Mouse (Mus musculus) lung, embryonic 15.5 days (tissue): ENCODE measurements at regions not wholly inside any gene's neighbourhood (a gene's known extent, or its start where the extent isn't known, plus 50 kb on each side); places are given as distances from the start of the nearest gene placed in this dataset.
"Not testable (repeated sequence)": the region's sequence is repeated elsewhere in the genome, so short reads cannot be mapped to it uniquely, and the experiment has no call there.

Source experiments
- ATAC-seq: fragments of 200-750 bp; cut with Nextera tagmentation; 2 replicates; pipeline ENCODE4 v1.8.0; 2017; ENCODE audit warnings: moderate number of reproducible peaks, borderline replicate concordance; ENCODE audit not compliant: low FRiP score, low TSS enrichment; ENCODE audit errors: extremely low read depth
- H3K27ac ChIP-seq: fragments of 300-500 bp; sonication (generic); 2 replicates; pipeline ENCODE4 v1.5.1; 2015; ENCODE audit warnings: moderate library complexity, mild to moderate bottlenecking, inconsistent platforms
- H3K27me3 ChIP-seq: fragments of 300-500 bp; sonication (generic); 2 replicates; pipeline ENCODE4 v1.6.1; 2015; ENCODE audit warnings: inconsistent platforms
- H3K36me3 ChIP-seq: fragments of 300-500 bp; sonication (generic); 2 replicates; pipeline ENCODE4 v1.6.1; 2015; ENCODE audit warnings: inconsistent platforms
- H3K4me1 ChIP-seq: fragments of 300-500 bp; sonication (generic); 2 replicates; pipeline ENCODE4 v1.6.1; 2015; ENCODE audit warnings: inconsistent platforms
- H3K4me2 ChIP-seq: fragments of 300-500 bp; sonication (generic); 2 replicates; pipeline ENCODE4 v1.6.1; 2015; ENCODE audit warnings: inconsistent platforms, mild to moderate bottlenecking, moderate library complexity
- H3K4me3 ChIP-seq: fragments of 300-500 bp; sonication (generic); 2 replicates; pipeline ENCODE4 v1.5.1; 2015; ENCODE audit warnings: mild to moderate bottlenecking, inconsistent platforms
- H3K9ac ChIP-seq: fragments of 300-500 bp; sonication (generic); 2 replicates; pipeline ENCODE4 v1.6.1; 2015; ENCODE audit warnings: inconsistent platforms
- H3K9me3 ChIP-seq: fragments of 300-500 bp; sonication (generic); 2 replicates; pipeline ENCODE4 v1.6.1; 2016; ENCODE audit warnings: inconsistent platforms
- WGBS: fragments of 180-500 bp; shearing (Covaris S2); methylation state at CpG from one replicate; pipeline ENCODE4 v1.1.7; 2015; 5-methylcytosine and 5-hydroxymethylcytosine counted together

DNA sequence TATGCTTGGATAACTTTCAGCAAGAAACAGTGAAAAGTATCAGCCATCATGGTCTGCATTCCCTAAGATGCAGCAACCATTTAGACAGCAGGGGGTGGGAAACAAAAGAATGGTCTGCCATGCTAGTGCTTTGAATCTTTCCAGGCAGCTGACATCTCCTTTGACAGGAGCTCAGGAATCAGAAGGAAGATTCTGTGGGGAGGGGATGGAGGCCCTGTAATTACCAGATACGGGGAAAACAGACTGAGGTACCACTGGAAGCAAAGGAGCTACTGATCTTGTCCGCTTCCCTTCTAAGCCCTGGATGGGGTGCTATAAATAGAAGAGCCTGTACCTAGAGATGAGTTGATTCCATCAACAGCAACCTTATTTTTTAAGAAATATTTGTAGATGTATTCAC is 233.9 kb downstream of the Phf3 start:
- no peaks in the 10 kb centered on the region for H3K9me3 ChIP-seq
- no peak overlapping the region for H3K4me2 ChIP-seq
- H3K4me1 ChIP-seq, result no peaks in the 10 kb centered on the region
- H3K36me3 ChIP-seq, result no peaks in the 10 kb centered on the region
- no peak overlapping the region for H3K4me3 ChIP-seq
- H3K27me3 ChIP-seq, result no peaks in the 10 kb centered on the region
- no peak overlapping the region for H3K27ac ChIP-seq
- 50% methylated on average over 2 of the region's 2 CpGs for WGBS
- no peak for ATAC-seq
- no peak overlapping the region for H3K9ac ChIP-seq

DNA sequence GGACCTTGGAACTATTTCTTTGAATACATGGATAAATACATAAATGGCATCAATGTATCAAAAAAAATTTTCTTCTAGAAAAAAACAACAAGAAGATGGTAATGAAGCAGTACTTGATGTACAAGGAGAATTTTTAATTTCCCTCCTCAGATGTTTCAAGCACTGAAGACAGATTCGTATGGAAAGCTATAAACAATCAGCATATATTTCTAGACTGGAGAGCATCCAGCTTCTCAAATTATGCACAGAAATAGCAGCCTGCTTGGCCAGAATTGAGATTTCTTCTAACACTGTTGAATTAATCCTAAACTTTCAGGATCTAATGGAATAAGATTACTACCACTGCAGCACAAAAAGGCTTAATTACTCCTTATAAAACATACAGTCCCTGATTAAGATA is 241.0 kb downstream of the Phf3 start:
- Histone ChIP-seq H3K27ac (no peak overlapping the region), H3K27me3 (no peaks in the 10 kb centered on the region), H3K4me2 (no peak overlapping the region), H3K36me3 (no peaks in the 10 kb centered on the region), H3K9ac (no peak overlapping the region), H3K9me3 (no peaks in the 10 kb centered on the region), H3K4me1 (no peaks in the 10 kb centered on the region), H3K4me3 (no peak overlapping the region)
- no peak for ATAC-seq
- WGBS, result 43% methylated on average over 1 of the region's 1 CpGs

GRCm38 (mm10) chr1:30627796-30628195 is 245.9 kb downstream of the Phf3 start:
- not testable (repeated sequence) for H3K9me3 ChIP-seq, H3K4me2 ChIP-seq, ATAC-seq, H3K27me3 ChIP-seq, H3K27ac ChIP-seq, H3K9ac ChIP-seq, H3K4me3 ChIP-seq, H3K4me1 ChIP-seq, H3K36me3 ChIP-seq
- 68% methylated on average over 5 of the region's 5 CpGs for WGBS

DNA sequence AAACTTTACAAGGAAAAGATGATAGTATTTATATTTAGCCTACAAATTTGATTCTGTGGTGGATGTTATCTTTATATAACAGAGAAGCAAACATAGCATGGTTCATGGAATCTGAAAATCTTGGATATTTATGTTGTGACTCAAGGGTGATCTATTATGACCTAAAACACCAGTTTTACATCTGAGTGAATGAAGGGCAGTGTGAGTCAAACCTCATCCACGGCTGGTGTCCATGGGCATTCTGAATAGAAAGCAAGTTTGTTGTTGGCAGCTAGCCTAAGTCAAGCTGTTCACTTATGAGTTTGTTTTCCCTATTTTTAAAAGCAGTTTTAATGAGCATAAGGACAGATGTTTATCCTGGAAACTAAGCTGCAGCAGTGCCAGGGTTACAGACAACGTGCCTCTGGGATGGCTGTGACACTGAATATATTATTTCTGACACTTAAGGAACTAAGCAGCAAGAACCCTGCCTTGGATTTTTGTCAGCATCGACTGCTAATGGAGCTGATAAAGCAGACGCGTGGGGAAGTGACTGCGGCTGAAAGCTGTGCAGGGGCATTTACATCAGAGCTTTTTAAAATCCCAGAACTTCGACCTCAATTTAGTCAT is 278.5 kb downstream of the Phf3 start:
- no peak for ATAC-seq
- H3K4me1 ChIP-seq, result no peaks in the 10 kb centered on the region
- H3K36me3 ChIP-seq, result no peaks in the 10 kb centered on the region
- no peaks in the 10 kb centered on the region for H3K9me3 ChIP-seq
- 35% methylated on average over 7 of the region's 7 CpGs for WGBS
- no peak overlapping the region for H3K4me2 ChIP-seq
- H3K27ac ChIP-seq, result no peak overlapping the region
- H3K4me3 ChIP-seq, result no peak overlapping the region
- H3K9ac ChIP-seq, result no peak overlapping the region
- no peaks in the 10 kb centered on the region for H3K27me3 ChIP-seq

DNA sequence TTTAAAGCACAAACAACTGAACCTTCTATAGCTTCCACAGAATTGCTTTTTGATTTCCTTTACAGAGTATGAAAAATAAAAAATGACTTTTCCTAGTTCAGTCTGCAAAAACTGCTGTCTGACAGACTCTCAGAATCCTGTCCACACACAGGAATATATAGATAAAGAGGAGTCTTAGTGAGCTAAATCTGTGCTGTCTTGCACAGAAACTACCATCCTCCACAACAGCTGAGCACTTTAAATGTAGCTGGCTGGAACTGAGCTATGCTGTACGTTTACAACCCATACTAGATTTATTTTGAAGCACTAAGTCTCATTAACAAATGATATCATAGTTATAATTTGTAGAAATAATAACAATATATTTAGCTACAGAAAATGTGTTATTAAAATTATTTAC is 279.7 kb downstream of the Phf3 start:
- no peak for ATAC-seq
- Histone ChIP-seq H3K36me3 (no peaks in the 10 kb centered on the region), H3K9me3 (no peaks in the 10 kb centered on the region), H3K9ac (no peak overlapping the region), H3K27ac (no peak overlapping the region), H3K27me3 (no peaks in the 10 kb centered on the region), H3K4me2 (no peak overlapping the region), H3K4me1 (no peaks in the 10 kb centered on the region), H3K4me3 (no peak overlapping the region)
- WGBS, result 39% methylated on average over 1 of the region's 1 CpGs

DNA sequence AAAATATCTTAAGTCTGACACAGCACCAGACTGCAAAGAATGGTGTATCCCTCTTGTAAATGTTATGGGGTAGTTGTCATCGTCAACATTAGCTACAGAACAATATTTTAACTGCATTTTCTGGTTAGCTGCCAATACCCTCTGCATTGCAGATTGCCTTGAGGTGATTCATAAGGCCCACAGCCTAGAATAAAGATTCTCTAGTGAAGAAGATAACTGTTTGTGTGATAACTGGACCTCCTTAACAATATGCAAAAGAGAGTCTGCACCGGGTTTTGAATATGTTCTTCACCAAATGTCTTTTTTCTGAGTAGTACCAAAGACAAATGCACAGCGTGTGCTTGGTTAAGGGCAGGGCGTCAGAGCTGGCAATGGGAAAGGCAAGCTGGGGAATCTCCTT is 283.0 kb downstream of the Phf3 start:
- Histone ChIP-seq H3K4me1 (no peaks in the 10 kb centered on the region), H3K36me3 (no peaks in the 10 kb centered on the region), H3K4me2 (no peak overlapping the region), H3K9me3 (no peaks in the 10 kb centered on the region), H3K27ac (no peak overlapping the region), H3K4me3 (no peak overlapping the region), H3K9ac (no peak overlapping the region), H3K27me3 (no peaks in the 10 kb centered on the region)
- ATAC-seq, result no peak
- 59% methylated on average over 4 of the region's 4 CpGs for WGBS

- WGBS, result 35% methylated on average over 3 of the region's 3 CpGs
- no peak for ATAC-seq
- H3K4me2 ChIP-seq, result no peak overlapping the region
Observed at GRCm38 (mm10) chr1:30588885-30589284, 284.8 kb downstream of the Phf3 start.

GRCm38 (mm10) chr1:30588336-30588735 is 285.4 kb downstream of the Phf3 start:
- Histone ChIP-seq H3K27me3 (no peaks in the 10 kb centered on the region), H3K4me3 (no peak overlapping the region), H3K4me1 (no peaks in the 10 kb centered on the region), H3K4me2 (no peak overlapping the region), H3K27ac (no peak overlapping the region), H3K9ac (no peak overlapping the region), H3K36me3 (no peaks in the 10 kb centered on the region), H3K9me3 (no peaks in the 10 kb centered on the region)
- ATAC-seq, result no peak
- WGBS, result 62% methylated on average over 4 of the region's 4 CpGs

More at GRCm38 (mm10) chr1:30588885-30589284, 284.8 kb downstream of the Phf3 start:
- Histone ChIP-seq H3K9me3 (no peaks in the 10 kb centered on the region), H3K36me3 (no peaks in the 10 kb centered on the region), H3K27ac (no peak overlapping the region), H3K4me3 (no peak overlapping the region), H3K4me1 (no peaks in the 10 kb centered on the region), H3K9ac (no peak overlapping the region), H3K27me3 (no peaks in the 10 kb centered on the region)

- H3K4me2 ChIP-seq, result no peak overlapping the region
- no peaks in the 10 kb centered on the region for H3K4me1 ChIP-seq
- ATAC-seq, result no peak
- no peaks in the 10 kb centered on the region for H3K9me3 ChIP-seq
- no peaks in the 10 kb centered on the region for H3K36me3 ChIP-seq
- H3K27ac ChIP-seq, result no peak overlapping the region
- H3K4me3 ChIP-seq, result no peak overlapping the region
- 3% methylated on average over 4 of the region's 4 CpGs for WGBS
- no peaks in the 10 kb centered on the region for H3K27me3 ChIP-seq
- no peak overlapping the region for H3K9ac ChIP-seq
Observed at GRCm38 (mm10) chr1:30584806-30585205, 288.9 kb downstream of the Phf3 start.

GRCm38 (mm10) chr1:30583860-30584259 is 289.9 kb downstream of the Phf3 start:
- no peak overlapping the region for H3K4me2 ChIP-seq
- no peaks in the 10 kb centered on the region for H3K9me3 ChIP-seq
- 69% methylated on average over 6 of the region's 6 CpGs for WGBS
- H3K27me3 ChIP-seq, result no peaks in the 10 kb centered on the region
- ATAC-seq, result no peak
- H3K36me3 ChIP-seq, result no peaks in the 10 kb centered on the region
- H3K4me1 ChIP-seq, result no peaks in the 10 kb centered on the region
- no peak overlapping the region for H3K4me3 ChIP-seq
- H3K27ac ChIP-seq, result no peak overlapping the region
- H3K9ac ChIP-seq, result no peak overlapping the region

DNA sequence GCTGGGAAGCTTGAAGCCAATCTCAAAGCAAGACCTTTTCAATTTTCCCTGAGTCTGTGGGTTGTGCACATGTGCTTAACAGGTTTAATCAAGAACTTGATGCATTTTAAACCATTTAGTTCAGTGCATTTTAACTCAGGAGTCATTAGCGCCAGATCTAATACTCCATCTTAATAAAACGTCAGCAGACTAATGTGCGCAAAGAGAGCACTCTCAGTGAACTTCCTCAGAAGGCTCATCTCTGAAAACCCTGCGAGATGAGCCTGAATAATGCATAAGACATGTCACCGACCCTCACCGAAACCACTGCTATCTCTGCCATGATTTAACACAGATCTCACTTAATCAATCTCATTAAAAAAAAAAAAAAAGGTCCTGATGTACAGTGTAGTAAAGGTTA is 309.0 kb downstream of the Phf3 start:
- no peak overlapping the region for H3K4me2 ChIP-seq
- ATAC-seq, result no peak
- WGBS, result 77% methylated on average over 6 of the region's 6 CpGs

DNA sequence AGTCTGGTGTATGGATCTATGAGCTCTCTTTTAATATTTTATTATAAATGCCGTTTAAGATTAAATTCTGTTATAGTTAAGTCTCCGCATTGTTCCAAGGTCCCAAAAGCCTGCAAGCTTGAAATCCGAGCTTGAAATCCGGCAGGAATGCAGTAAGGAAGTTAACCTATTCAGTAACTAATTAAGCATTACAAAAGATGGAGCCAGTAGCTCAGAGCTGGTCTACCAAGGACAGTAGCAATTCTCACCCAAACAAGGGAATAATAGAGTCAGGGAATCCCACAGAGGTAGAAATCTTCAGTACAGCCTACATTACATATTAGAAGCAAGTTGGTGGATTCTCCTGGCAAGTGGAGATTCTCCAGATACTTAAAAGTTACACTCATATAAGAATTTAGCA is 325.0 kb downstream of the Phf3 start:
- not testable (repeated sequence) for H3K4me2 ChIP-seq, H3K36me3 ChIP-seq, H3K27ac ChIP-seq, H3K9ac ChIP-seq, H3K9me3 ChIP-seq, H3K27me3 ChIP-seq, H3K4me1 ChIP-seq, ATAC-seq, H3K4me3 ChIP-seq
- WGBS, result 49% methylated on average over 4 of the region's 4 CpGs

More for the DNA sequence above, 309.0 kb downstream of the Phf3 start:
- H3K9ac ChIP-seq, result no peak overlapping the region
- H3K4me3 ChIP-seq, result no peak overlapping the region
- H3K36me3 ChIP-seq, result no peaks in the 10 kb centered on the region
- no peak overlapping the region for H3K27ac ChIP-seq
- no peaks in the 10 kb centered on the region for H3K4me1 ChIP-seq
- no peaks in the 10 kb centered on the region for H3K27me3 ChIP-seq
- no peaks in the 10 kb centered on the region for H3K9me3 ChIP-seq

- whole genome bisulfite sequencing, result 85% methylated on average over 13 of the region's 13 CpGs
- no peaks in the 10 kb centered on the region for H3K9me3 ChIP-seq
- H3K4me1 ChIP-seq, result no peaks in the 10 kb centered on the region
- H3K27me3 ChIP-seq, result no peaks in the 10 kb centered on the region
- H3K4me3 ChIP-seq, result no peak overlapping the region
- no peak overlapping the region for H3K27ac ChIP-seq
- ATAC-seq, result no peak
- no peak overlapping the region for H3K4me2 ChIP-seq
- H3K36me3 ChIP-seq, result no peaks in the 10 kb centered on the region
- H3K9ac ChIP-seq, result no peak overlapping the region
Observed at GRCm38 (mm10) chr1:30540088-30540698, 333.5 kb downstream of the Phf3 start.
